Mouse (Mus musculus) midbrain, postnatal 0 days (tissue): ENCODE results near the gene Selenov. TPM values are rescaled to one million over a fixed set of nuclear protein-coding genes. Genes with fewer than 3 reads are reported as not detected.

ENCODE experiments used
- ATAC-seq: fragments of 200-750 bp; cut with Nextera tagmentation; 2 replicates; pipeline ENCODE4 v1.8.0; 2017; ENCODE audit warnings: moderate number of reproducible peaks, mild to moderate bottlenecking, moderate TSS enrichment, moderate library complexity; ENCODE audit not compliant: low FRiP score
- DNase-seq: peaks from one replicate; pipeline ENCODE4 v3.0.0-alpha.2; 2015; ENCODE audit warnings: low spot score
- H3K27ac ChIP-seq: fragments of 300-500 bp; sonication (generic); 2 replicates; pipeline ENCODE4 v1.5.1; 2014; ENCODE audit warnings: low read depth, mild to moderate bottlenecking, low read length, mixed read lengths
- H3K27me3 ChIP-seq: fragments of 300-500 bp; sonication (generic); 2 replicates; pipeline ENCODE4 v1.6.1; 2014; ENCODE audit warnings: low read length, control low read depth, mixed read lengths; ENCODE audit not compliant: insufficient read depth
- H3K36me3 ChIP-seq: fragments of 300-500 bp; sonication (generic); 2 replicates; pipeline ENCODE4 v1.6.1; 2014; ENCODE audit warnings: low read length, control low read depth, mixed read lengths; ENCODE audit not compliant: insufficient read depth
- H3K4me1 ChIP-seq: fragments of 300-500 bp; sonication (generic); 2 replicates; pipeline ENCODE4 v1.6.1; 2014; ENCODE audit warnings: mild to moderate bottlenecking, control low read depth, antibody characterized with exemption, low read length, mixed read lengths; ENCODE audit not compliant: insufficient read depth
- H3K4me2 ChIP-seq: fragments of 300-500 bp; sonication (generic); 2 replicates; pipeline ENCODE4 v1.6.1; 2014; ENCODE audit warnings: low read depth, mild to moderate bottlenecking, low read length, mixed read lengths; ENCODE audit not compliant: poor library complexity, severe bottlenecking
- H3K4me3 ChIP-seq: fragments of 300-500 bp; sonication (generic); 2 replicates; pipeline ENCODE4 v1.5.1; 2014; ENCODE audit warnings: low read depth, mild to moderate bottlenecking, low read length, moderate library complexity
- H3K9ac ChIP-seq: fragments of 300-500 bp; sonication (generic); replicated peaks from 2 replicates; pipeline ENCODE4 v1.6.1; 2014; ENCODE audit warnings: mild to moderate bottlenecking, low read length, moderate library complexity, mixed read lengths; ENCODE audit not compliant: poor library complexity, severe bottlenecking
- H3K9me3 ChIP-seq: fragments of 300-500 bp; sonication (generic); 2 replicates; pipeline ENCODE4 v1.6.1; 2016; ENCODE audit warnings: low read length, control low read depth
- CTCF ChIP-seq: IDR thresholded peaks from 2 replicates; pipeline ENCODE4 v1.5.1; 2016; ENCODE audit warnings: antibody characterized with exemption, mild to moderate bottlenecking
- WGBS: fragments of 180-500 bp; shearing (Covaris S2); extraction: QIAGEN DNeasy Blood & Tissue Kit; methylation state at CpG from one replicate; pipeline ENCODE4 v1.1.7; 2014; 5-methylcytosine and 5-hydroxymethylcytosine counted together
- polyA plus RNA-seq: library from polyadenylated mRNA; unstranded; fragments of >200 nt; fragmentation: Nextera tagmentation; extraction: Ambion mirVana; gene quantifications from 2 replicates; pipeline ENCODE4 v1.2.1, GENCODE M21; 2015
- total RNA-seq: library from RNA; depleted of rRNA; stranded (reverse); fragments of >200 nt; gene quantifications from 2 replicates; pipeline ENCODE4 v1.2.3, GENCODE M21; 2014

The Selenov gene
- total and polyA plus RNA-seq, 2 experiments from 2014 or later = 1.3 to 3.5 TPM

- Histone ChIP-seq H3K36me3 (no peaks in the 10 kb centered on the region), H3K27ac (peak overlapping the region; percentile 86), H3K4me1 (peaks cover 3% of the 10 kb centered on the region; the same call in 1 of the 2 replicates), H3K27me3 (no peaks in the 10 kb centered on the region), H3K9me3 (no peaks in the 10 kb centered on the region), H3K9ac (peak overlapping the region; percentile 95), H3K4me2 (peak overlapping the region; percentile 86), H3K4me3 (peak overlapping the region; percentile 70)
- ATAC-seq (0 out of 2 replicates have a peak, but pooled peaks have one; percentile 20), DNase-seq (no peak)
- TF ChIP-seq CTCF = no peak
- 88% methylated on average over 7 of the region's 7 CpGs for WGBS
Measured at GRCm38 (mm10) chr7:28278279-28278652, 12.7 kb downstream of the Selenov start.

- H3K4me2 ChIP-seq = peak within 1 kb of the TSS; percentile 86
- DNase-seq (peak; percentile 95), ATAC-seq (peak; percentile 68)
- 0 out of 2 replicates have a peak, but pooled peaks cover 4% of the 10 kb centered on the region for H3K36me3 ChIP-seq
- H3K9ac ChIP-seq = peak within 1 kb of the TSS; percentile 95
- peak; percentile 90 for TF ChIP-seq CTCF
- H3K9me3 ChIP-seq = no peaks in the 10 kb centered on the region
- H3K27me3 ChIP-seq = no peaks in the 10 kb centered on the region
- H3K4me1 ChIP-seq = peaks cover 3% of the 10 kb centered on the region; the same call in 1 of the 2 replicates
- peak within 1 kb of the TSS; percentile 86 for H3K27ac ChIP-seq
- 2% methylated on average over 68 of the region's 68 CpGs for WGBS
- peak within 1 kb of the TSS; percentile 70 for H3K4me3 ChIP-seq
Measured at GRCm38 (mm10) chr7:28277615-28278278, 13.2 kb downstream of the Selenov start, which contains the start of gene Eid2b. Gene Eid2b (plus strand): TSS chr7:28277739.

GRCm38 (mm10) chr7:28277237-28277614 is 13.8 kb downstream of the Selenov start:
- no peaks in the 10 kb centered on the region for H3K27me3 ChIP-seq
- no peak overlapping the region for H3K9ac ChIP-seq
- TF ChIP-seq CTCF = no peak
- no peak for DNase-seq
- H3K4me3 ChIP-seq = peak overlapping the region; percentile 70
- H3K27ac ChIP-seq = no peak overlapping the region
- H3K4me1 ChIP-seq = peaks cover 3% of the 10 kb centered on the region; the same call in 1 of the 2 replicates
- WGBS = 63% methylated on average over 8 of the region's 8 CpGs
- ATAC-seq = no peak
- peaks cover 6% of the 10 kb centered on the region; the same call in 1 of the 2 replicates for H3K36me3 ChIP-seq
- H3K4me2 ChIP-seq = peak overlapping the region; percentile 86; the same call in 1 of the 2 replicates
- H3K9me3 ChIP-seq = no peaks in the 10 kb centered on the region

GRCm38 (mm10) chr7:28271761-28272160 is 19.2 kb downstream of the Selenov start:
- WGBS = 73% methylated on average over 3 of the region's 3 CpGs
- no peak overlapping the region for H3K9ac ChIP-seq
- peak; percentile 49 for TF ChIP-seq CTCF
- DNase-seq (no peak), ATAC-seq (no peak)
- H3K27me3 ChIP-seq = no peaks in the 10 kb centered on the region
- no peak overlapping the region for H3K4me3 ChIP-seq
- H3K36me3 ChIP-seq = peaks cover 6% of the 10 kb centered on the region; the same call in 1 of the 2 replicates
- H3K4me2 ChIP-seq = no peak overlapping the region
- H3K9me3 ChIP-seq = no peaks in the 10 kb centered on the region
- H3K4me1 ChIP-seq = no peaks in the 10 kb centered on the region; the same call in 1 of the 2 replicates
- H3K27ac ChIP-seq = no peak overlapping the region

- no peak for ATAC-seq
- Histone ChIP-seq H3K9ac (no peak overlapping the region), H3K9me3 (no peaks in the 10 kb centered on the region), H3K4me2 (no peak overlapping the region; the same call in 1 of the 2 replicates), H3K4me1 (no peaks in the 10 kb centered on the region; the same call in 1 of the 2 replicates), H3K27me3 (no peaks in the 10 kb centered on the region), H3K4me3 (0 out of 2 replicates have a peak overlapping the region, but pooled peaks have one; percentile 94), H3K36me3 (peaks cover 6% of the 10 kb centered on the region; the same call in 1 of the 2 replicates), H3K27ac (no peak overlapping the region)
- WGBS = 93% methylated on average over 12 of the region's 12 CpGs
- TF ChIP-seq CTCF = peak; percentile 55
- DNase-seq = peak; percentile 26
Measured at GRCm38 (mm10) chr7:28269355-28269754, 21.6 kb downstream of the Selenov start.

- DNase-seq (no peak), ATAC-seq (no peak)
- Histone ChIP-seq H3K27ac (peak overlapping the region; percentile 93), H3K4me1 (no peaks in the 10 kb centered on the region; the same call in 1 of the 2 replicates), H3K9me3 (no peaks in the 10 kb centered on the region), H3K4me3 (peak overlapping the region; percentile 94), H3K27me3 (no peaks in the 10 kb centered on the region), H3K36me3 (peaks cover 6% of the 10 kb centered on the region; the same call in 1 of the 2 replicates), H3K4me2 (peak overlapping the region; percentile 81), H3K9ac (peak overlapping the region; percentile 99)
- TF ChIP-seq CTCF = no peak
- 30% methylated on average over 16 of the region's 16 CpGs for WGBS
Measured at GRCm38 (mm10) chr7:28268576-28268975, 22.4 kb downstream of the Selenov start.
